ENCODE assay signal across 10 mouse cellular contexts in genomic region chr16:57755708-57756107, GRCm38 (mm10). TPM values are rescaled to one million over a fixed set of nuclear protein-coding genes. Genes with fewer than 3 reads are reported as not detected.
DNase-seq lines count a peak whose midpoint lies in the region; ATAC-seq and TF ChIP-seq lines count a peak whose summit lies in the region.
"Had no signal": no experiment of that assay in that cellular context is flagged by ENCODE, and none has a peak within 500 bp of the region (broad histone marks: within the 10 kb centered on the region; RNA-seq: fewer than 3 reads in every experiment).

No protein-coding gene starts in this region.

- peak overlapping the region; percentile 80 for H3K4me2 ChIP-seq in embryonic facial prominence, embryonic 12.5 days (replicated peaks)
- H3K4me2 ChIP-seq in kidney, postnatal 0 days (ENCODE audit: low read length), result peak overlapping the region; percentile 62
- H3K4me2 ChIP-seq in hindbrain, postnatal 0 days (ENCODE audit: low read depth, low read length), result peak overlapping the region; percentile 79
- peak overlapping the region; percentile 85 for H3K4me2 ChIP-seq in neural tube, embryonic 15.5 days

- WGBS in embryonic facial prominence, embryonic 12.5 days, result 35% methylated on average over 5 of the region's 5 CpGs
- 48% methylated on average over 5 of the region's 5 CpGs for WGBS in embryonic facial prominence, embryonic 10.5 days
- 60% methylated on average over 5 of the region's 5 CpGs for WGBS in kidney, postnatal 0 days
- 49% methylated on average over 5 of the region's 5 CpGs for WGBS in kidney, adult 2 months
- 42% methylated on average over 5 of the region's 5 CpGs for WGBS in hindbrain, postnatal 0 days
- WGBS in neural tube, embryonic 15.5 days, result 56% methylated on average over 5 of the region's 5 CpGs

- ATAC-seq in embryonic facial prominence, embryonic 12.5 days (ENCODE audit: insufficient number of reproducible peaks, insufficient read depth, low FRiP score, low TSS enrichment), result no peak
- no peak for ATAC-seq in kidney, postnatal 0 days (replicated peaks; ENCODE audit: low FRiP score, low read depth)
- no peak for ATAC-seq in hindbrain, postnatal 0 days
- ATAC-seq in neural tube, embryonic 15.5 days (ENCODE audit: low FRiP score), result 0 out of 2 replicates have a peak, but pooled peaks have one; percentile 15

- 0 out of 2 replicates have a peak, but pooled peaks cover 3% of the 10 kb centered on the region for H3K27me3 ChIP-seq in embryonic facial prominence, embryonic 12.5 days
- H3K27me3 ChIP-seq in embryonic facial prominence, embryonic 10.5 days (replicated peaks; ENCODE audit: low read depth, poor library complexity, severe bottlenecking), result peaks cover 30% of the 10 kb centered on the region
- H3K27me3 ChIP-seq in kidney, postnatal 0 days (ENCODE audit: insufficient read depth, low read length), result no peaks in the 10 kb centered on the region
- H3K27me3 ChIP-seq in kidney, adult 2 months (replicated peaks; ENCODE audit: control insufficient read depth, insufficient read depth, low read length), result no peaks in the 10 kb centered on the region
- H3K27me3 ChIP-seq in hindbrain, postnatal 0 days (ENCODE audit: insufficient read depth, low read length), result no peaks in the 10 kb centered on the region
- no peaks in the 10 kb centered on the region for H3K27me3 ChIP-seq in neural tube, embryonic 15.5 days (replicated peaks)

- intact Hi-C loops in left cerebral cortex, postnatal 10 days (cut with DNase I), result no loop called here

- H3K4me3 ChIP-seq in embryonic facial prominence, embryonic 12.5 days, result no peak overlapping the region
- H3K4me3 ChIP-seq in embryonic facial prominence, embryonic 10.5 days, result no peak overlapping the region
- H3K4me3 ChIP-seq in kidney, postnatal 0 days (replicated peaks; ENCODE audit: low read depth, low read length), result no peak overlapping the region
- H3K4me3 ChIP-seq in kidney, adult 2 months (ENCODE audit: insufficient read depth, low read depth, low read length), result no peak overlapping the region
- H3K4me3 ChIP-seq in hindbrain, postnatal 0 days (ENCODE audit: low read length), result peak overlapping the region; percentile 40; the same call in 1 of the 2 replicates
- peak overlapping the region; percentile 46 for H3K4me3 ChIP-seq in neural tube, embryonic 15.5 days (replicated peaks)

- no peak for TF ChIP-seq POLR2A in kidney, adult 2 months (IDR thresholded peaks at IDR 0.05; ENCODE audit: low read depth, low read length)

- H3K9ac ChIP-seq in embryonic facial prominence, embryonic 12.5 days, result no peak overlapping the region
- H3K9ac ChIP-seq in kidney, postnatal 0 days (ENCODE audit: low read depth, low read length), result no peak overlapping the region
- no peak overlapping the region for H3K9ac ChIP-seq in hindbrain, postnatal 0 days (replicated peaks; ENCODE audit: low read length)
- no peak overlapping the region for H3K9ac ChIP-seq in neural tube, embryonic 15.5 days (replicated peaks)
- H3K9ac ChIP-seq: liver, embryonic 14.5 days had no signal

- no peak for DNase-seq in embryonic facial prominence, embryonic 10.5 days (ENCODE audit: low spot score)
- DNase-seq in kidney, postnatal 0 days (ENCODE audit: low spot score), result no peak
- no peak for DNase-seq in kidney, adult 2 months
- no peak for DNase-seq in hindbrain, postnatal 0 days (ENCODE audit: low spot score)
- no peak for DNase-seq in left cerebral cortex, postnatal 10 days (ENCODE audit: extremely low spot score in 1 of 2, low spot score in 2 of 2)
- no peak for DNase-seq in layer of hippocampus, postnatal 10 days (ENCODE audit: low spot score in 2 of 2)

- no peak overlapping the region for H3K27ac ChIP-seq in embryonic facial prominence, embryonic 12.5 days
- no peak overlapping the region for H3K27ac ChIP-seq in embryonic facial prominence, embryonic 10.5 days (replicated peaks)
- H3K27ac ChIP-seq in kidney, postnatal 0 days, result no peak overlapping the region
- no peak overlapping the region for H3K27ac ChIP-seq in kidney, adult 2 months (ENCODE audit: insufficient read depth, low read depth, low read length)
- H3K27ac ChIP-seq in hindbrain, postnatal 0 days, result no peak overlapping the region
- H3K27ac ChIP-seq in neural tube, embryonic 15.5 days (replicated peaks), result no peak overlapping the region
- H3K27ac ChIP-seq: liver, embryonic 14.5 days had no signal

- no peaks in the 10 kb centered on the region for H3K36me3 ChIP-seq in embryonic facial prominence, embryonic 12.5 days
- H3K36me3 ChIP-seq in embryonic facial prominence, embryonic 10.5 days (replicated peaks), result no peaks in the 10 kb centered on the region
- H3K36me3 ChIP-seq in kidney, postnatal 0 days (ENCODE audit: insufficient read depth, low read length), result no peaks in the 10 kb centered on the region
- no peaks in the 10 kb centered on the region for H3K36me3 ChIP-seq in kidney, adult 2 months (ENCODE audit: control insufficient read depth, insufficient read depth, low read length)
- no peaks in the 10 kb centered on the region for H3K36me3 ChIP-seq in hindbrain, postnatal 0 days (ENCODE audit: insufficient read depth, low read length)
- no peaks in the 10 kb centered on the region for H3K36me3 ChIP-seq in neural tube, embryonic 15.5 days

- no peaks in the 10 kb centered on the region for H3K9me3 ChIP-seq in embryonic facial prominence, embryonic 12.5 days
- H3K9me3 ChIP-seq in embryonic facial prominence, embryonic 10.5 days, result no peaks in the 10 kb centered on the region
- no peaks in the 10 kb centered on the region for H3K9me3 ChIP-seq in kidney, postnatal 0 days (replicated peaks; ENCODE audit: low read length)
- no peaks in the 10 kb centered on the region for H3K9me3 ChIP-seq in hindbrain, postnatal 0 days (ENCODE audit: low read length)
- H3K9me3 ChIP-seq in neural tube, embryonic 15.5 days (replicated peaks), result no peaks in the 10 kb centered on the region

- TF ChIP-seq CTCF in kidney, postnatal 0 days (IDR thresholded peaks at IDR 0.05; ENCODE audit: low read depth), result no peak
- TF ChIP-seq CTCF in kidney, adult 2 months (conservative IDR thresholded peaks at IDR 0.05; ENCODE audit: insufficient read depth, insufficient read length, low read depth, low read length), result no peak
- no peak for TF ChIP-seq CTCF in hindbrain, postnatal 0 days (IDR thresholded peaks at IDR 0.05; ENCODE audit: low read depth)

- peaks cover 2% of the 10 kb centered on the region; the same call in 1 of the 2 replicates for H3K4me1 ChIP-seq in embryonic facial prominence, embryonic 12.5 days
- peaks cover 14% of the 10 kb centered on the region for H3K4me1 ChIP-seq in embryonic facial prominence, embryonic 10.5 days
- 0 out of 2 replicates have a peak, but pooled peaks cover 4% of the 10 kb centered on the region for H3K4me1 ChIP-seq in kidney, postnatal 0 days (replicated peaks; ENCODE audit: insufficient read depth, low read length)
- no peaks in the 10 kb centered on the region for H3K4me1 ChIP-seq in kidney, adult 2 months (ENCODE audit: control insufficient read depth, insufficient read depth, low read length)
- peaks cover 5% of the 10 kb centered on the region; the same call in 1 of the 2 replicates for H3K4me1 ChIP-seq in hindbrain, postnatal 0 days (ENCODE audit: insufficient read depth, low read length)
- peaks cover 17% of the 10 kb centered on the region for H3K4me1 ChIP-seq in neural tube, embryonic 15.5 days

RNA-seq across cellular contexts. Expression of gene Col8a1, which starts 1.2 kb away (rescaled TPM):
- 19.3 and 27.3 TPM in 2 replicates for polyA plus RNA-seq in embryonic facial prominence, embryonic 12.5 days (2016; fragmentation: Nextera tagmentation; extraction: Ambion mirVana)
- 1.1 and 1.9 TPM in 2 replicates for polyA plus RNA-seq in embryonic facial prominence, embryonic 10.5 days (2016; fragmentation: Nextera tagmentation; extraction: Ambion mirVana)
- polyA plus RNA-seq in kidney, postnatal 0 days (2015; fragmentation: Nextera tagmentation; extraction: Ambion mirVana), result 3.5 and 3.7 TPM in 2 replicates
- polyA plus RNA-seq in kidney, adult 2 months (2012; rRNA removed), result 2.1 TPM in 2 replicates
- total RNA-seq in hindbrain, postnatal 0 days (2014; rRNA removed), result 7.5 and 8.9 TPM in 2 replicates
- 7.7 and 8.3 TPM in 2 replicates for polyA plus RNA-seq in hindbrain, postnatal 0 days (2015; fragmentation: Nextera tagmentation; extraction: Ambion mirVana)
- polyA plus RNA-seq in neural tube, embryonic 15.5 days (2015; fragmentation: Nextera tagmentation; extraction: Ambion mirVana), result 7.9 and 11.8 TPM in 2 replicates
- total RNA-seq in left cerebral cortex, postnatal 10 days (2021), result 1 to 10 TPM; 4.9 to 5.2 TPM
- total RNA-seq in layer of hippocampus, postnatal 10 days (2021), result 1 to 10 TPM in 1 of 2 experiments, under 1 TPM in 1; 0.83 to 3.0 TPM
- total RNA-seq: monocyte, adult 5-6 weeks had no signal

Comparison
In these comparisons a context has a peak if more than half of its experiments do, and no peak if none do; other contexts are left out.
1. H3K4me3 ChIP-seq: peak in hindbrain, postnatal 0 days (single experiment) and neural tube, embryonic 15.5 days (single experiment); none in embryonic facial prominence, embryonic 12.5 days (single experiment), embryonic facial prominence, embryonic 10.5 days (single experiment), kidney, postnatal 0 days (single experiment) and kidney, adult 2 months (single experiment).
2. Peak in every context shown above with its lines, with median percentiles within 50 percentile points of each other: H3K4me2 ChIP-seq.